Mouse (Mus musculus): ENCODE results near the gene Slc25a25. TPM values are rescaled to one million over a fixed set of nuclear protein-coding genes. Genes with fewer than 3 reads are reported as not detected.

The Slc25a25 gene
- total RNA-seq (2023), result 10 to 100 TPM; 34.8 to 35.2 TPM

GRCm38 (mm10) chr2:32450881-32451844 is at the start of gene Slc25a25:
Gene Slc25a25, minus strand, starts transcription at chr2:32451445.

GRCm38 (mm10) chr2:32449761-32450754 is 1.2 kb downstream of the Slc25a25 start, which contains the start of gene Naif1:
Gene Naif1, plus strand, starts transcription at chr2:32450457.

DNA sequence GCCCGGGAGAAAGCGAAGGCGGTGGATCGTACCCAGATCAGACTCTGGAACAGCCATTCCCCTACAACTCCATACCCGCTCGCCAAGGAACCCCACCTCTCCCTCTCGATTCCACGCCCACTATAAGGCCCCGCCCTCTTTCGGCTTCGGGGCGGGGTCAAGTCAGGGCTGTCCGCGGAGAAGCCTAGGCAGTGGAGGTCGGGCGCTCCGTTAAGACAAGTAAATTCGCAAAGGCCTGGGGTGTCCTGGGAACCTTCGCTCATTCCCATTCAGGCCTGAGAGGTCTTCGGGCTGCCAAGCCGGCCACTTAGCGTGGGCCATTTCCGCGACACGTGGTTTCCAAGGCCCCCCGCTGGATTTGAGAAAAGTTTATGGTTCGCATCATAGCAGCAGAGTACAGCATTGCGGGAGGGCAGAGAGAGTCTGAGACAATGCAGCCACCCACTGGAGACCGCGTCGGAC is 55.7 kb downstream of the Slc25a25 start, which contains the start of gene Ptges2:
TSS of gene Ptges2 (plus strand) at position 413 of the 462 bp plus-strand sequence.

DNA sequence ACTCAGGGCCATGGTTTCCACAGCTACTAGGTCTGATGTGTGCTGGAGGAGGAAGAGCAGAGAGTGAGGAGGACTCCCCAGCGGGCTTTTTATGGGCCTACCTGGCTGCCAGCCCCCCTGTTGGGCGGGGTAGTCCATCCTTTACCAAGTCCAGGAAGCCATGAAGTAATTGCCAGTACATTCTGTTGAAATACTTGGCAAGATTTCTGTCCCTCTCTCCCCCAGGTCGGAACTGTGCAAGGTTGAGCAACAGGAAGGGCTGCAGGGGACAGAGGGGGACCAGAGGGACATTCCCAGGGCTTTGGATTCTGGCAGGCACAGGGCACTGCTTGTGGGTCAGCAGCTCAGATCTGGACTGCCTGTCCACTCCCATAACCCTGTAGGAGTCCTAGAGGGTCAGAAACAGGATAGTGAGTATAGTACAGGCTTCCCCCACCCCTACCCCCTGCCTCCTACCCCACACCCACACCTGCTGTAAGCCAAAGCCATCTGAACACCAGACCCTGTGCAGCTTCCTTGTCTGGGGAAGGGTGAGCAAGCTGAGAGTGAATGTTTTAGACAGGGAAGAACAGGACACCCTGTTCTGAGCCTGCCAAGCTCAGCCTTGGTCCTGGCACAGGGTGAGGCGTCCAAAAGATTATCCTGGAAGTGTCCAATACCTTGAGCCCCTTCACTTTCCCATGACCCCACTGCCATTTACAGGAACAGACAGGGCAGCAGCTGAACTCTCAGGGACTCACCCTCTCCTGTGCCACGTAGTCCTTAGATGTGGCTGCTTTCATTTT is 63.3 kb downstream of the Slc25a25 start, which contains the start of gene Lcn2:
TSS of gene Lcn2 (minus strand) at position 547 of the 785 bp plus-strand sequence.

DNA sequence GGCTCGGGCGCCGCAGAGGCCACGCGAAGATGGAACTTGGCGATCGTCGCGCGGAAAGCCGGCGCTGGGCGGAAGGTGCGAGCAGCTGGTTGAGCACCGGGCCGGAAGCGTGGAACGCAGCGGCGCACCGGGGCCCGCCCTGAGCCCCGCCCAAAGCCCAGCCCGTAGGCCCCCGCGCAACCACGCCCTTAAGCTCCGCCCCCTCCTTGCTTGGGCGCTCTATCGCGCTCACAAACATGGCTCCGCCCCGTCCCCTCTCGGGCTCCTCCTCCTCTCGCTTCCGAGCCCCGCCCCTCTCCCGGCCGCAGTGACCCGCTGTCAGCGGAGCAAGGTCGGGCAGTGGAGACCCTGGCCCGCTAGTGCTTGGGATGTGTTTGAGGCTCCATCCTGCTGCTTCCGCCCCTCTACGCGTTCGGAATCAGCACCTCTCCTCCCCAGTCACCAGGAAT is 69.4 kb downstream of the Slc25a25 start, which contains the start of gene 1110008P14Rik:
TSS of gene 1110008P14Rik (minus strand) at position 164 of the 449 bp plus-strand sequence.

Other genes with a start within 250 kb of the Slc25a25 start
- gene Pomt1, start 214.9 kb downstream of the Slc25a25 start, total RNA-seq (2023), result 10 to 100 TPM; 12.7 to 14.4 TPM
- 10 to 100 TPM; 44.1 to 49.4 TPM for gene Uck1, start 191.3 kb downstream of the Slc25a25 start, total RNA-seq (2023)
- 10 to 100 TPM; 47.1 to 53.2 TPM for gene Golga2, start 164.1 kb downstream of the Slc25a25 start, total RNA-seq (2023)
- 10 to 100 TPM; 72.0 to 75.6 TPM for gene Swi5, start 163.4 kb downstream of the Slc25a25 start, total RNA-seq (2023)
- gene Ciz1, start 99.1 kb downstream of the Slc25a25 start, total RNA-seq (2023), result 100 to 1,000 TPM in 1 of 2 experiments, 10 to 100 TPM in 1; 97.5 to 110 TPM
- gene Dnm1, start 98.1 kb downstream of the Slc25a25 start, total RNA-seq (2023), result under 1 TPM; 0.55 to 0.79 TPM
- 10 to 100 TPM; 17.3 to 23.5 TPM for gene 1110008P14Rik, start 69.5 kb downstream of the Slc25a25 start, total RNA-seq (2023)
- gene Lcn2, start 63.2 kb downstream of the Slc25a25 start, total RNA-seq (2023), result 1 to 10 TPM; 1.8 to 3.3 TPM
- 1 to 10 TPM; 7.3 to 9.8 TPM for gene Ptges2, start 55.5 kb downstream of the Slc25a25 start, total RNA-seq (2023)
- 1 to 10 TPM; 6.8 to 9.2 TPM for gene Naif1, start 988 bp downstream of the Slc25a25 start, total RNA-seq (2023)
- 10 to 100 TPM; 18.9 to 19.9 TPM for gene Fam102a, start 83.9 kb upstream of the Slc25a25 start, total RNA-seq (2023)
- 10 to 100 TPM; 57.0 to 70.0 TPM for gene Dpm2, start 119.4 kb upstream of the Slc25a25 start, total RNA-seq (2023)
- under 1 TPM in 1 of 2 experiments, not detected in 1; 0.45 TPM for gene Pip5kl1, start 123.4 kb upstream of the Slc25a25 start, total RNA-seq (2023)
- not detected for gene 9430097D07Rik, start 124.2 kb upstream of the Slc25a25 start, total RNA-seq (2023)
- 10 to 100 TPM; 44.7 to 45.7 TPM for gene St6galnac4, start 135.7 kb upstream of the Slc25a25 start, total RNA-seq (2023)
- 10 to 100 TPM; 40.6 to 40.8 TPM for gene St6galnac6, start 148.3 kb upstream of the Slc25a25 start, total RNA-seq (2023)
- gene Ak1, start 170.3 kb upstream of the Slc25a25 start, total RNA-seq (2023), result under 1 TPM; 0.43 to 0.45 TPM
- gene Eng, start 195.2 kb upstream of the Slc25a25 start, total RNA-seq (2023), result 10 to 100 TPM; 25.0 to 28.9 TPM